Mouse (Mus musculus) MEL (cell line): ENCODE measurements around the gene Pde4b. TPM values are rescaled to one million over a fixed set of nuclear protein-coding genes. Genes with fewer than 3 reads are reported as not detected.
A peak's percentile ranks its signal among the peaks of the same experiment; 100 is the strongest.

ENCODE experiments used
- DNase-seq: peaks from one replicate; pipeline ENCODE4 v3.0.0; 2011; ENCODE audit warnings: low read depth, low spot score
- H3K27ac ChIP-seq: 2 replicates; pipeline ENCODE4 v1.5.1; 2012; ENCODE audit warnings: low read depth, mild to moderate bottlenecking, control low read depth, low read length, moderate library complexity; ENCODE audit not compliant: control insufficient read depth
- H3K27me3 ChIP-seq, 2 experiments: fragments of 150-350 bp in 1 of 2; sonication (generic) in 1 of 2; 2 replicates each; pipeline ENCODE4 v1.6.1; 2012; ENCODE audit warnings: low read length in 2 of 2, mild to moderate bottlenecking in 2 of 2, improper control_type of control experiment in 1 of 2, moderate library complexity in 1 of 2; ENCODE audit not compliant: insufficient read depth in 2 of 2, control insufficient read depth in 1 of 2
- H3K36me3 ChIP-seq, 2 experiments: 2 replicates each; pipeline ENCODE4 v1.6.1; 2012 to 2014; ENCODE audit warnings: low read length in 2 of 2, improper control_type of control experiment in 1 of 2, inconsistent platforms in 1 of 2, mild to moderate bottlenecking in 1 of 2; ENCODE audit not compliant: insufficient read depth in 2 of 2, control insufficient read depth in 1 of 2
- H3K4me1 ChIP-seq, 2 experiments: fragments of 150-350 bp in 1 of 2; sonication (generic) in 1 of 2; 2 replicates each; pipeline ENCODE4 v1.6.1; 2012; ENCODE audit warnings: low read length in 2 of 2, improper control_type of control experiment in 1 of 2, mild to moderate bottlenecking in 1 of 2; ENCODE audit not compliant: insufficient read depth in 2 of 2, control insufficient read depth in 1 of 2
- H3K4me3 ChIP-seq, 2 experiments: fragments of 150-350 bp in 1 of 2; sonication (generic) in 1 of 2; 2 replicates each; pipeline ENCODE4 v1.5.1; 2012; ENCODE audit warnings: low read depth in 2 of 2, low read length in 2 of 2, mild to moderate bottlenecking in 2 of 2, moderate library complexity in 2 of 2, control low read depth in 1 of 2, improper control_type of control experiment in 1 of 2; ENCODE audit not compliant: control insufficient read depth in 1 of 2, insufficient read depth in 1 of 2
- H3K79me2 ChIP-seq: 2 replicates; pipeline ENCODE4 v1.6.1; 2012; ENCODE audit warnings: mild to moderate bottlenecking, low read length, moderate library complexity; ENCODE audit not compliant: control insufficient read depth, poor library complexity, insufficient read depth
- H3K9ac ChIP-seq: 2 replicates; pipeline ENCODE4 v1.6.1; 2012; ENCODE audit warnings: low read depth, mild to moderate bottlenecking, control low read depth, low read length, moderate library complexity; ENCODE audit not compliant: control insufficient read depth, poor library complexity, severe bottlenecking
- H3K9me3 ChIP-seq: fragments of 150-350 bp; sonication (generic); replicated peaks from 2 replicates; pipeline ENCODE4 v1.6.1; 2012; ENCODE audit warnings: mild to moderate bottlenecking, low read length, improper control_type of control experiment, moderate library complexity; ENCODE audit not compliant: insufficient read depth
- BHLHE40 ChIP-seq: IDR thresholded peaks from 2 replicates; pipeline ENCODE4 v1.6.1; 2012; ENCODE audit warnings: low read depth, mild to moderate bottlenecking, inconsistent platforms, low read length, improper control_type of control experiment, borderline replicate concordance
- CHD2 ChIP-seq: IDR thresholded peaks from 2 replicates; pipeline ENCODE4 v1.6.1; 2011; ENCODE audit warnings: low read length, improper control_type of control experiment
- CTCF ChIP-seq, 3 experiments: IDR thresholded peaks in 2 of 3; conservative IDR thresholded peaks in 1 of 3; 2 replicates each; pipeline ENCODE4 v1.5.1; 2011 to 2012; ENCODE audit warnings: low read length in 3 of 3, low read depth in 2 of 3, mild to moderate bottlenecking in 2 of 3, improper control_type of control experiment in 1 of 3, inconsistent platforms in 1 of 3, mixed read lengths in 1 of 3, moderate library complexity in 1 of 3; ENCODE audit not compliant: control insufficient read depth in 1 of 3, insufficient read depth in 1 of 3, poor library complexity in 1 of 3, severe bottlenecking in 1 of 3
- ELF1 ChIP-seq: IDR thresholded peaks from 2 replicates; pipeline ENCODE4 v1.6.1; 2014; ENCODE audit warnings: low read depth, mild to moderate bottlenecking, inconsistent platforms, low read length, improper control_type of control experiment, moderate library complexity
- EP300 ChIP-seq, 2 experiments: IDR thresholded peaks; 2 replicates each; pipeline ENCODE4 v1.6.1; 2011; ENCODE audit warnings: improper control_type of control experiment in 2 of 2, low read length in 2 of 2, low read depth in 1 of 2, mild to moderate bottlenecking in 1 of 2
- ETS1 ChIP-seq: IDR thresholded peaks from 2 replicates; pipeline ENCODE4 v1.6.1; 2012; ENCODE audit warnings: low read depth, mild to moderate bottlenecking, inconsistent platforms, low read length, improper control_type of control experiment, moderate library complexity
- GABPA ChIP-seq: IDR thresholded peaks from 2 replicates; pipeline ENCODE4 v1.6.1; 2012; ENCODE audit warnings: low read depth, mild to moderate bottlenecking, inconsistent platforms, low read length, improper control_type of control experiment, moderate library complexity
- HCFC1 ChIP-seq: IDR thresholded peaks from 2 replicates; pipeline ENCODE4 v1.6.1; 2012; ENCODE audit warnings: low read depth, mild to moderate bottlenecking, inconsistent platforms, low read length, improper control_type of control experiment, moderate library complexity
- JUND ChIP-seq: IDR thresholded peaks from 2 replicates; pipeline ENCODE4 v1.6.1; 2011; ENCODE audit warnings: low read depth, mild to moderate bottlenecking, improper control_type of control experiment, low read length
- KAT2A ChIP-seq: conservative IDR thresholded peaks from 2 replicates; pipeline ENCODE4 v1.6.1; 2012; ENCODE audit warnings: low read depth, low read length, improper control_type of control experiment, inconsistent platforms
- MAFK ChIP-seq: IDR thresholded peaks from 2 replicates; pipeline ENCODE4 v1.6.1; 2011; ENCODE audit warnings: low read depth, mild to moderate bottlenecking, low read length, improper control_type of control experiment, borderline replicate concordance
- MAX ChIP-seq: IDR thresholded peaks from 2 replicates; pipeline ENCODE4 v1.6.1; 2011; ENCODE audit warnings: low read length, improper control_type of control experiment
- MEF2A ChIP-seq: IDR thresholded peaks from 2 replicates; pipeline ENCODE4 v1.6.1; 2014; ENCODE audit warnings: low read depth, mild to moderate bottlenecking, inconsistent platforms, low read length, improper control_type of control experiment; ENCODE audit not compliant: poor library complexity, insufficient replicate concordance, severe bottlenecking; ENCODE audit errors: extremely low read depth
- NELFE ChIP-seq: IDR thresholded peaks from 2 replicates; pipeline ENCODE4 v1.6.1; 2011; ENCODE audit warnings: low read depth, low read length, improper control_type of control experiment
- NRF1 ChIP-seq: IDR thresholded peaks from 2 replicates; pipeline ENCODE4 v1.6.1; 2014; ENCODE audit warnings: low read depth, mild to moderate bottlenecking, inconsistent platforms, low read length, improper control_type of control experiment, moderate library complexity; ENCODE audit not compliant: poor library complexity, insufficient read depth, severe bottlenecking
- POLR2A ChIP-seq, 2 experiments: IDR thresholded peaks; 2 replicates each; pipeline ENCODE4 v1.6.1; 2011 to 2012; ENCODE audit warnings: low read length in 2 of 2, mild to moderate bottlenecking in 2 of 2, control low read depth in 1 of 2, improper control_type of control experiment in 1 of 2, low read depth in 1 of 2, moderate library complexity in 1 of 2; ENCODE audit not compliant: control insufficient read depth in 1 of 2, insufficient read depth in 1 of 2, poor library complexity in 1 of 2
- POLR2AphosphoS5 ChIP-seq: IDR thresholded peaks from 2 replicates; pipeline ENCODE4 v1.6.1; 2012; ENCODE audit warnings: low read depth, borderline replicate concordance, mild to moderate bottlenecking, inconsistent platforms, low read length, moderate library complexity, mixed read lengths
- RAD21 ChIP-seq: IDR thresholded peaks from 2 replicates; pipeline ENCODE4 v1.6.1; 2011; ENCODE audit warnings: mild to moderate bottlenecking, low read depth, low read length, improper control_type of control experiment
- RCOR1 ChIP-seq: IDR thresholded peaks from 2 replicates; pipeline ENCODE4 v1.6.1; 2012; ENCODE audit warnings: low read depth, mild to moderate bottlenecking, inconsistent platforms, low read length, improper control_type of control experiment
- SMC3 ChIP-seq: IDR thresholded peaks from 2 replicates; pipeline ENCODE4 v1.6.1; 2011; ENCODE audit warnings: low read depth, low read length, improper control_type of control experiment
- TAL1 ChIP-seq: IDR thresholded peaks from 2 replicates; pipeline ENCODE4 v1.6.1; 2012; ENCODE audit warnings: mild to moderate bottlenecking, inconsistent platforms, low read length, moderate library complexity, mixed read lengths
- TCF12 ChIP-seq: IDR thresholded peaks from 2 replicates; pipeline ENCODE4 v1.6.1; 2014; ENCODE audit warnings: low read depth, mild to moderate bottlenecking, inconsistent platforms, low read length, improper control_type of control experiment, moderate library complexity
- USF1 ChIP-seq: IDR thresholded peaks from 2 replicates; pipeline ENCODE4 v1.6.1; 2014; ENCODE audit warnings: low read depth, mild to moderate bottlenecking, inconsistent platforms, low read length, improper control_type of control experiment, moderate library complexity
- USF2 ChIP-seq, 2 experiments: IDR thresholded peaks; 2 replicates each; pipeline ENCODE4 v1.6.1; 2011 to 2012; ENCODE audit warnings: improper control_type of control experiment in 2 of 2, low read length in 2 of 2, borderline replicate concordance in 1 of 2, inconsistent platforms in 1 of 2, low read depth in 1 of 2, mild to moderate bottlenecking in 1 of 2; ENCODE audit not compliant: insufficient read depth in 1 of 2
- ZC3H11A ChIP-seq: IDR thresholded peaks from 2 replicates; pipeline ENCODE4 v1.6.1; 2012; ENCODE audit warnings: low read depth, mild to moderate bottlenecking, inconsistent platforms, low read length, improper control_type of control experiment
- ZKSCAN1 ChIP-seq: IDR thresholded peaks from 2 replicates; pipeline ENCODE4 v1.6.1; 2012; ENCODE audit warnings: low read depth, mild to moderate bottlenecking, inconsistent platforms, low read length, improper control_type of control experiment, moderate library complexity
- ZNF384 ChIP-seq: IDR thresholded peaks from 2 replicates; pipeline ENCODE4 v1.6.1; 2012; ENCODE audit warnings: low read depth, mild to moderate bottlenecking, inconsistent platforms, low read length, improper control_type of control experiment
- polyA plus RNA-seq, 2 experiments: library from polyadenylated mRNA; stranded (reverse) in 1 of 2; unstranded in 1 of 2; fragments of >175 nt in 1 of 2; fragments of >200 nt in 1 of 2; gene quantifications; 2 replicates each; pipeline versions ENCODE4 v1.2.1 to v1.2.4; 2012; ENCODE audit warnings: low replicate concordance in 2 of 2, low read depth in 1 of 2; ENCODE audit not compliant: insufficient read length in 2 of 2, insufficient read depth in 1 of 2, missing spikeins in 1 of 2
- total RNA-seq: library from RNA; depleted of rRNA; stranded (reverse); fragments of 300-350 nt; gene quantifications from 2 replicates; pipeline ENCODE4 v1.2.3, GENCODE M21; 2012

The Pde4b gene
- total and polyA plus RNA-seq, 3 experiments, result 2.7 to 6.0 TPM; not detected in 1

GRCm38 (mm10) chr4:102484738-102485137 lies 397.4 kb downstream of the Pde4b start:
- Histone ChIP-seq H3K9ac (no peak overlapping the region), H3K27ac (no peak overlapping the region), H3K9me3 (no peaks in the 10 kb centered on the region), H3K4me1 (no peaks in the 10 kb centered on the region), H3K36me3 (no peaks in the 10 kb centered on the region), H3K79me2 (no peaks in the 10 kb centered on the region), H3K27me3 (0 out of 4 replicates have a peak, but pooled peaks cover 0 to 2% of the 10 kb centered on the region in 2 experiments), H3K4me3 (no peak overlapping the region)
- TF ChIP-seq ZKSCAN1 (no peak), BHLHE40 (no peak), JUND (no peak), GABPA (no peak), ZNF384 (no peak), MAFK (no peak), CTCF (IDR thresholded peaks at IDR 0.05 in 2 of 3, conservative IDR thresholded peaks at IDR 0.05 in 1 of 3; ENCODE audit: control insufficient read depth in 1 of 3, insufficient read depth in 1 of 3, low read depth in 2 of 3, low read length in 3 of 3, poor library complexity in 1 of 3, severe bottlenecking in 1 of 3) (no peak; a peak in 1 of 6 replicates), NELFE (no peak), CHD2 (no peak), ETS1 (no peak), POLR2A (IDR thresholded peaks at IDR 0.05; ENCODE audit: control insufficient read depth in 1 of 2, insufficient read depth in 1 of 2, low read depth in 1 of 2, low read length in 2 of 2, poor library complexity in 1 of 2) (no peak), MAX (no peak), EP300 (IDR thresholded peaks at IDR 0.05; ENCODE audit: low read depth in 1 of 2, low read length in 2 of 2) (no peak), RCOR1 (no peak)
- no peak for DNase-seq

GRCm38 (mm10) chr4:102486134-102486920 lies 399.0 kb downstream of the Pde4b start:
- H3K27me3 ChIP-seq, result peaks cover 0 to 2% of the 10 kb centered on the region in 2 experiments; a peak in 1 of 4 replicates
- no peaks in the 10 kb centered on the region for H3K79me2 ChIP-seq
- H3K9ac ChIP-seq, result no peak overlapping the region
- no peak overlapping the region for H3K27ac ChIP-seq
- H3K4me3 ChIP-seq, result no peak overlapping the region
- H3K9me3 ChIP-seq, result no peaks in the 10 kb centered on the region
- H3K36me3 ChIP-seq, result no peaks in the 10 kb centered on the region
- no peaks in the 10 kb centered on the region for H3K4me1 ChIP-seq
- DNase-seq, result peak; percentile 22
- TF ChIP-seq NRF1, result no peak
- no peak for TF ChIP-seq USF1
- TF ChIP-seq MAFK, result no peak
- TF ChIP-seq TCF12, result no peak
- TF ChIP-seq POLR2A (IDR thresholded peaks at IDR 0.05; ENCODE audit: control insufficient read depth in 1 of 2, insufficient read depth in 1 of 2, low read depth in 1 of 2, low read length in 2 of 2, poor library complexity in 1 of 2), result no peak
- TF ChIP-seq JUND, result no peak
- no peak for TF ChIP-seq RCOR1
- TF ChIP-seq KAT2A, result no peak
- no peak for TF ChIP-seq POLR2AphosphoS5
- no peak for TF ChIP-seq MEF2A
- no peak for TF ChIP-seq GABPA
- peak; percentile 64 for TF ChIP-seq RAD21
- TF ChIP-seq SMC3, result peak; percentile 70
- no peak for TF ChIP-seq USF2 (IDR thresholded peaks at IDR 0.05; ENCODE audit: borderline replicate concordance in 1 of 2, insufficient read depth in 1 of 2, low read depth in 1 of 2, low read length in 2 of 2)
- no peak for TF ChIP-seq BHLHE40
- TF ChIP-seq EP300 (IDR thresholded peaks at IDR 0.05; ENCODE audit: low read depth in 1 of 2, low read length in 2 of 2), result no peak
- no peak for TF ChIP-seq ELF1
- peak; percentile 12 to 59 (median 48); a peak in 5 of 6 replicates for TF ChIP-seq CTCF (IDR thresholded peaks at IDR 0.05 in 2 of 3, conservative IDR thresholded peaks at IDR 0.05 in 1 of 3; ENCODE audit: control insufficient read depth in 1 of 3, insufficient read depth in 1 of 3, low read depth in 2 of 3, low read length in 3 of 3, poor library complexity in 1 of 3, severe bottlenecking in 1 of 3)
- no peak for TF ChIP-seq TAL1
- no peak for TF ChIP-seq CHD2
- no peak for TF ChIP-seq NELFE
- TF ChIP-seq HCFC1, result no peak
- TF ChIP-seq ZC3H11A, result peak; percentile 36; the same call in 1 of the 2 replicates
